Mouse (Mus musculus) embryonic fibroblast, embryonic 13.5 days (primary cell): Measurements from ENCODE around the gene Elf5.

Source experiments
- CTCF ChIP-seq: IDR thresholded peaks from 2 replicates; pipeline ENCODE4 v1.5.1; 2011; ENCODE audit warnings: mild to moderate bottlenecking, control low read depth, low read length, moderate library complexity, borderline replicate concordance; ENCODE audit not compliant: insufficient read depth
- POLR2A ChIP-seq: IDR thresholded peaks from 2 replicates; pipeline ENCODE4 v1.6.1; 2011; ENCODE audit warnings: low read depth, mild to moderate bottlenecking, control low read depth, low read length, moderate library complexity

- TF ChIP-seq CTCF (no peak), POLR2A (no peak)
Measured at GRCm38 (mm10) chr2:103411348-103411747, at the start of gene Elf5.
